Comparison of ENCODE assay signal across 18 mouse cellular contexts in genomic region chr16:93219731-93220130, GRCm38 (mm10).
DNase-seq lines count a peak whose midpoint lies in the region; ATAC-seq lines count a peak whose summit lies in the region.
"Had no signal": no experiment of that assay in that cellular context is flagged by ENCODE, and none has a peak within 500 bp of the region (broad histone marks: within the 10 kb centered on the region; RNA-seq: fewer than 3 reads in every experiment).

No protein-coding gene starts in this region.

- DNase-seq in MEL-GATA-1-ER (ENCODE audit: extremely low read depth, low read depth) = peak; percentile 60
- DNase-seq in liver, embryonic 13.5 days = no peak
- no peak for DNase-seq in kidney, adult 9 months
- DNase-seq in right cerebral cortex, postnatal 25 days = no peak
- no peak for DNase-seq in cerebellum, postnatal 36 days
- DNase-seq: adrenal gland, postnatal 25 days; cerebellum, adult 2 months; cerebellum, postnatal 10 days; gastrocnemius, postnatal 36 days; heart, adult 18-20 months; heart, postnatal 10 days; heart, postnatal 4 days had no signal

- WGBS in liver, embryonic 13.5 days (ENCODE audit: insufficient replicate concordance) = 22% methylated on average over 9 of the region's 9 CpGs

- H3K4me3 ChIP-seq in liver, embryonic 13.5 days (replicated peaks) = no peak overlapping the region
- H3K4me3 ChIP-seq: embryonic facial prominence, embryonic 12.5 days; forebrain, embryonic 15.5 days; heart, embryonic 10.5 days; hindbrain, embryonic 12.5 days had no signal

- peak; percentile 79 for ATAC-seq in liver, embryonic 13.5 days (ENCODE audit: low read depth)
- ATAC-seq in megakaryocyte, adult 5-6 weeks (ENCODE audit: poor library complexity, severe bottlenecking) = peak; percentile 36
- ATAC-seq: forebrain, embryonic 15.5 days; hindbrain, embryonic 16.5 days had no signal

- H3K9me3 ChIP-seq in liver, embryonic 13.5 days (replicated peaks) = no peaks in the 10 kb centered on the region
- H3K9me3 ChIP-seq: embryonic facial prominence, embryonic 12.5 days; forebrain, embryonic 15.5 days; heart, embryonic 10.5 days; hindbrain, embryonic 12.5 days had no signal

- H3K27ac ChIP-seq in liver, embryonic 13.5 days = no peak overlapping the region
- H3K27ac ChIP-seq: embryonic facial prominence, embryonic 12.5 days; forebrain, embryonic 15.5 days; heart, embryonic 10.5 days; hindbrain, embryonic 12.5 days had no signal

- no peaks in the 10 kb centered on the region for H3K36me3 ChIP-seq in liver, embryonic 13.5 days
- H3K36me3 ChIP-seq: embryonic facial prominence, embryonic 12.5 days; forebrain, embryonic 15.5 days; heart, embryonic 10.5 days; hindbrain, embryonic 12.5 days had no signal

- no peak overlapping the region for H3K9ac ChIP-seq in liver, embryonic 13.5 days
- H3K9ac ChIP-seq: embryonic facial prominence, embryonic 12.5 days; forebrain, embryonic 15.5 days; hindbrain, embryonic 12.5 days had no signal

- peaks cover 30% of the 10 kb centered on the region for H3K27me3 ChIP-seq in liver, embryonic 13.5 days
- H3K27me3 ChIP-seq: embryonic facial prominence, embryonic 12.5 days; forebrain, embryonic 15.5 days; hindbrain, embryonic 12.5 days had no signal

- H3K4me1 ChIP-seq in liver, embryonic 13.5 days (replicated peaks) = peaks cover 23% of the 10 kb centered on the region
- H3K4me1 ChIP-seq: forebrain, embryonic 15.5 days; heart, embryonic 10.5 days; hindbrain, embryonic 12.5 days had no signal

- no peak overlapping the region for H3K4me2 ChIP-seq in liver, embryonic 13.5 days
- H3K4me2 ChIP-seq: embryonic facial prominence, embryonic 12.5 days; forebrain, embryonic 15.5 days; hindbrain, embryonic 12.5 days had no signal
